Mouse (Mus musculus) embryonic facial prominence, embryonic 13.5 days (tissue): Measurements from ENCODE around the gene Wfikkn2. TPM values are rescaled to one million over a fixed set of nuclear protein-coding genes. Genes with fewer than 3 reads are reported as not detected.

ENCODE experiments used
- ATAC-seq: fragments of 200-750 bp; cut with Nextera tagmentation; 2 replicates; pipeline ENCODE4 v1.8.0; 2017; ENCODE audit warnings: low read depth; ENCODE audit not compliant: insufficient number of reproducible peaks, insufficient read depth, low FRiP score, low TSS enrichment
- H3K27ac ChIP-seq: fragments of 300-500 bp; sonication (generic); 2 replicates; pipeline ENCODE4 v1.5.1; 2015; ENCODE audit warnings: moderate library complexity, mild to moderate bottlenecking, inconsistent platforms
- H3K27me3 ChIP-seq: fragments of 300-500 bp; sonication (generic); 2 replicates; pipeline ENCODE4 v1.6.1; 2015; ENCODE audit warnings: mild to moderate bottlenecking, inconsistent platforms
- H3K36me3 ChIP-seq: fragments of 300-500 bp; sonication (generic); 2 replicates; pipeline ENCODE4 v1.6.1; 2015; ENCODE audit warnings: mild to moderate bottlenecking, inconsistent platforms
- H3K4me1 ChIP-seq: fragments of 300-500 bp; sonication (generic); 2 replicates; pipeline ENCODE4 v1.6.1; 2015; ENCODE audit warnings: inconsistent platforms
- H3K4me2 ChIP-seq: fragments of 300-500 bp; sonication (generic); 2 replicates; pipeline ENCODE4 v1.6.1; 2015; ENCODE audit warnings: moderate library complexity, mild to moderate bottlenecking, inconsistent platforms
- H3K4me3 ChIP-seq: fragments of 300-500 bp; sonication (generic); 2 replicates; pipeline ENCODE4 v1.5.1; 2015; ENCODE audit warnings: mild to moderate bottlenecking, inconsistent platforms
- H3K9ac ChIP-seq: fragments of 300-500 bp; sonication (generic); 2 replicates; pipeline ENCODE4 v1.6.1; 2015; ENCODE audit warnings: mild to moderate bottlenecking, inconsistent platforms
- H3K9me3 ChIP-seq: fragments of 300-500 bp; sonication (generic); 2 replicates; pipeline ENCODE4 v1.6.1; 2016; ENCODE audit warnings: inconsistent platforms
- WGBS: fragments of 180-500 bp; shearing (Covaris S2); methylation state at CpG from one replicate; pipeline ENCODE4 v1.1.7; 2015; ENCODE audit warnings: mixed read lengths; 5-methylcytosine and 5-hydroxymethylcytosine counted together
- polyA plus RNA-seq: library from polyadenylated mRNA; unstranded; fragments of >200 nt; fragmentation: Nextera tagmentation; extraction: Ambion mirVana; gene quantifications from 2 replicates; pipeline ENCODE4 v1.2.1, GENCODE M21; 2015

Gene Wfikkn2
- polyA plus RNA-seq, 1 experiment from 2014 or later = 9.8 TPM

GRCm38 (mm10) chr11:94257987-94258386 is 12.2 kb upstream of the Wfikkn2 start:
- WGBS = 81% methylated on average over 14 of the region's 14 CpGs
- H3K27ac ChIP-seq = no peak overlapping the region
- no peak for ATAC-seq
- no peaks in the 10 kb centered on the region for H3K27me3 ChIP-seq
- no peak overlapping the region for H3K9ac ChIP-seq
- H3K4me3 ChIP-seq = no peak overlapping the region
- no peaks in the 10 kb centered on the region for H3K9me3 ChIP-seq
- H3K36me3 ChIP-seq = no peaks in the 10 kb centered on the region
- peaks cover 11% of the 10 kb centered on the region for H3K4me1 ChIP-seq
- no peak overlapping the region for H3K4me2 ChIP-seq

DNA sequence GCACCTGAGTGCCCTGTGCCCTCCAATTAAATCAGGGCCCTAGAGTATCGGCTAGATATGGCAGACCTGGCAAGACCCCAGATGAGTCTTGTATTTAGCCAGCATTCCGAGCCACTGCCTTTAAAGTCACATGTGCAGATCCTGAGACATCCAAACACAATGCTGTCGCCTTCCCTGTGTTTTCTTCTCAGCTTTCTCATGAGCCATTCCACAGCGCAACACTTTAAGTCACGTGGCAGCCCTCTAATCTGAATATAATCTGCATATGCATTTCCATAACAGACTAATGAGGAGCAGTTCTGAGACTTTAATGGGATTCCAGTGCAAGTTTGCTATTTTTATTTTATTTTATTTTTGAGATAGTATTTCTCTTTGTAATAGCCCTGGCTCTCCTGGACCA is 9.9 kb upstream of the Wfikkn2 start:
- ATAC-seq = no peak
- H3K27ac ChIP-seq = no peak overlapping the region
- WGBS = 60% methylated on average over 5 of the region's 5 CpGs
- H3K9ac ChIP-seq = no peak overlapping the region
- peaks cover 11% of the 10 kb centered on the region for H3K4me1 ChIP-seq
- H3K9me3 ChIP-seq = no peaks in the 10 kb centered on the region
- no peak overlapping the region for H3K4me2 ChIP-seq
- no peak overlapping the region for H3K4me3 ChIP-seq
- H3K36me3 ChIP-seq = no peaks in the 10 kb centered on the region
- H3K27me3 ChIP-seq = no peaks in the 10 kb centered on the region

DNA sequence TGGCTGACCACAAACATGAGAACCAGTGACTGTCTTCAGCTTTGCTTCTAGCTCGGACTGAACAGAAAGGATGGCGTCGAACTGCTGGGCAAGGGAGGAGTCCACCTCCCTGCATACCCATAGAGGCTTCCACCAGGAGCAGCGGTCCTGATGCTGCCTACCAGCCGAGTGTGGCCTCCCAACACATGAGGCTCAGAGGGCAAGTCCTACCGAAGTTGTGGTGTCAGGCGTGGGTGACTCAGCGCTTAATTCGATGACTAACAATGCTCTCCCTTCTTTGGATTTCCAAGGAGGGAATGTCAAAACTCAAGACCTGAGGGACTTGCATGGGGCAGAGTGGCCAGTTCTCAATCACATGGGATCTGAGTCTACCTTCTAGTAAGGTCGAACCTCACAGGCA is 7.9 kb upstream of the Wfikkn2 start:
- no peak overlapping the region for H3K4me3 ChIP-seq
- no peak for ATAC-seq
- 85% methylated on average over 10 of the region's 10 CpGs for WGBS
- H3K9me3 ChIP-seq = no peaks in the 10 kb centered on the region
- no peaks in the 10 kb centered on the region for H3K27me3 ChIP-seq
- no peak overlapping the region for H3K27ac ChIP-seq
- H3K4me1 ChIP-seq = peaks cover 11% of the 10 kb centered on the region
- no peak overlapping the region for H3K9ac ChIP-seq
- no peaks in the 10 kb centered on the region for H3K36me3 ChIP-seq
- no peak overlapping the region for H3K4me2 ChIP-seq

DNA sequence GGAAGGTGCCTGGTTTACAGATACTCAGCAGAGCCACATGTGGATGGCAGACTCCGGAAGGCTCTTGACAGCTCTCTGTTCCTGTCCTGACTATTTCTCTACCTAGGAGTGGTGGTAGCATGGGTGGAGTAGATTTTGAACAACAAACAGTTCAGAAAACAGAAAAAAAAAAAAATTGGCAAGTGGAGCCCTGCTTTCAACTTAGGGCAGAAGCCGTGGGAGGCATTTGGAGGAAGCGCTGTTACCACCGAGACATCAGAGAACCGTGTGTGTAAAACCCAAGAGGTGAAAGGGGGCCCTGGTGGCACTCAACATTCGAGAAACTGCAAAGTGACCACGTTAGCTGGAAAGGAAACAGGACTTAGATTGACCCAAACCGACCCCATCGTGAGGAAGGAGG is 7.4 kb upstream of the Wfikkn2 start:
- H3K4me2 ChIP-seq = no peak overlapping the region
- H3K4me1 ChIP-seq = peaks cover 11% of the 10 kb centered on the region
- ATAC-seq = no peak
- no peaks in the 10 kb centered on the region for H3K9me3 ChIP-seq
- 80% methylated on average over 9 of the region's 9 CpGs for WGBS
- no peaks in the 10 kb centered on the region for H3K36me3 ChIP-seq
- H3K4me3 ChIP-seq = no peak overlapping the region
- H3K27ac ChIP-seq = no peak overlapping the region
- H3K9ac ChIP-seq = no peak overlapping the region
- H3K27me3 ChIP-seq = no peaks in the 10 kb centered on the region

DNA sequence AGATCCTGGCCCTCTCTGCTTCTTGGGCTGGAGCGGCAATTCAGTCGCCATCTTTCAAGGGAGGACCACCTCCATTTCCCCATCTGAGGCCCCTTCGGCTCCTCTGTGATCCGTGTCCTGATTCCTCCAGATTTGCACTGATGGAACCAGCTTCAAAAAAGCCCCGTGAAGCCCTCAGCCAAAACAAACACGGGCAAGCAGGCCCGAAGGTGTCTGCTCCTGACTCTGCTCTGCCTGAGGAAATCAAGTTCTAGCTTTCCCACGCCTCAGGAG is 920 bp upstream of the Wfikkn2 start:
- Histone ChIP-seq H3K4me1 (peaks cover 59% of the 10 kb centered on the region), H3K4me2 (peak overlapping the region; percentile 43), H3K27me3 (no peaks in the 10 kb centered on the region), H3K9ac (peak overlapping the region; percentile 46; the same call in 1 of the 2 replicates), H3K4me3 (peak overlapping the region; percentile 1), H3K27ac (peak overlapping the region; percentile 95), H3K36me3 (no peaks in the 10 kb centered on the region), H3K9me3 (no peaks in the 10 kb centered on the region)
- 0 out of 2 replicates have a peak, but pooled peaks have one; percentile 4 for ATAC-seq
- whole genome bisulfite sequencing = 16% methylated on average over 8 of the region's 8 CpGs

DNA sequence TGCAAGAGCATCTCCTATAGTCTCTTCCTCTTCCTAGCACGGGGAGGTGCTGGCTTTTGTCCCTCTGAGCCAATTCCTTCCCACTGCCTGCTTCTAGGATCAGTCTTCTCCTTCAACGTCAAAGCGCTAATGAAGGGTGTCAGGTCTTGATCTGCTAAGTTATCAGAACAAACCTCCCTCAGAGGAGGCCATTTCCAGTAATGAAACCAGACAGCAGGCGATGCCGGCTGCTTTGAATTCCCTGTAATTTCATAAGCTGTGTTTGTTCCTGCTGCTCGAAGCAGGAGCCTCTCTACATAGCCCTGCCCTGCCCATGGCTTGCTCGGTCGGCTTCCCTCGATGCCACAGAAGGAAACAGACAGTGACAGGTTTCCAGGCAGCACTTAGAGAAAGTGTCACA is 1.4 kb downstream of the Wfikkn2 start:
- H3K27ac ChIP-seq = peak overlapping the region; percentile 95
- no peaks in the 10 kb centered on the region for H3K36me3 ChIP-seq
- 0 out of 2 replicates have a peak overlapping the region, but pooled peaks have one; percentile 22 for H3K9ac ChIP-seq
- ATAC-seq = no peak
- no peak overlapping the region for H3K4me3 ChIP-seq
- peak overlapping the region; percentile 43 for H3K4me2 ChIP-seq
- H3K4me1 ChIP-seq = peaks cover 75% of the 10 kb centered on the region
- no peaks in the 10 kb centered on the region for H3K27me3 ChIP-seq
- 18% methylated on average over 9 of the region's 9 CpGs for WGBS
- H3K9me3 ChIP-seq = no peaks in the 10 kb centered on the region

GRCm38 (mm10) chr11:94243422-94244180 is 2.2 kb downstream of the Wfikkn2 start:
- peaks cover 76% of the 10 kb centered on the region for H3K4me1 ChIP-seq
- H3K36me3 ChIP-seq = no peaks in the 10 kb centered on the region
- H3K27me3 ChIP-seq = no peaks in the 10 kb centered on the region
- WGBS = 13% methylated on average over 15 of the region's 15 CpGs
- no peaks in the 10 kb centered on the region for H3K9me3 ChIP-seq
- peak overlapping the region; percentile 33 for H3K4me3 ChIP-seq
- ATAC-seq = 0 out of 2 replicates have a peak, but pooled peaks have one; percentile 11
- H3K4me2 ChIP-seq = peak overlapping the region; percentile 66
- H3K9ac ChIP-seq = peak overlapping the region; percentile 58
- H3K27ac ChIP-seq = peak overlapping the region; percentile 95

DNA sequence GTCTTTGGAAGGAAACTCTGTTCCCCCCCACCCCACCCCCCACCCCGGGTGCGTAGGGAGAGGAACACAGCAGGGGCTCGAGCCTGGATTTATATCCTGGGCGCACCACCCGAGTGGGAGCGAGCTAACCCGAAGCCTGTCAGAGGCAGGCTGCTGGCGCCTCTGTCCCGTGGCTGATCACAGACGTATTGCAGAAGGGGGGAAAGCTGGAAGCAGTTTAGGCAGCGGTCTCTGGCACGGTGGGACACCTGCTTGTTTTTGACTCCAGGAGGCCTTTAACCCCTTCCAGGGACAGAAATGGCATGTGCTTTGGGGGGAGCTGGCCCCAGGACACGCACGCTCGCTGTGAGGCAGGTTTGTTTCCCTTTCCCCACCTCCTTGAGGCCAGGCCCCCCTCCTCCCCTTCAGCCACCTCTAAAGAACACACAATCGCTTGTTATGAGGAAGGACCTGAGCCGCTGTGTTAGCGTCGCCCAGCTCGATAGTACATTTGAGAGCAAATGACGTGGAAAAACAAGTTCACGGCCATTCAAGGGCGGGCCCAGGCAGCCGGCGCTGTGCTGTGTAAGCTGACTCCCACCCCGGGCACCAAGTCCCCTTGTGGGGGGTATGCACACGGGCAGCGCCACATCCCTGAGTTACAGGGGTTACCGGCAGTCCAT is 2.9 kb downstream of the Wfikkn2 start:
- Histone ChIP-seq H3K4me1 (peaks cover 76% of the 10 kb centered on the region), H3K9ac (peak overlapping the region; percentile 58)
- 2% methylated on average over 29 of the region's 29 CpGs for WGBS

DNA sequence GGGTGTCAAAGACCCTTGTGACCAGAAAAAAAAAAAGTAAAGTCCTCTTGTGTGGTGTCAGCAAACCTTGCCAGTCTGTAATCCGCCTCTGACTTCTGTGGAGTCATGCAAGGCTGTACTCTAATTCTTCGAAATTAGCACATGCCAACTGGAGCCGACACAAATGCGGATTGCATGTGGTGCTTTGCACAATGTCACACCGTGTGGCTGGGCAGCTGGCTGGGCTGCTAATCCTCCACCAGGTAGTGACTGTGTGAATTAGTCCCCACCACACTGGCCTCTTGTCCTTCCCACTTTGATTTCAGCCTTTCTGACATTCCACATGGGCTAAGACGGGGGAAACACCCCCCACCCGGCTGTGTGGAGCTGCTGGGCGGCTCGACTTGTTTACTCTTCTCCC is 6.1 kb downstream of the Wfikkn2 start:
- ATAC-seq = no peak
- Histone ChIP-seq H3K4me3 (no peak overlapping the region), H3K36me3 (no peaks in the 10 kb centered on the region; the same call in 1 of the 2 replicates), H3K27me3 (no peaks in the 10 kb centered on the region), H3K9ac (peak overlapping the region; percentile 16; the same call in 1 of the 2 replicates), H3K9me3 (no peaks in the 10 kb centered on the region), H3K27ac (no peak overlapping the region), H3K4me2 (no peak overlapping the region), H3K4me1 (peaks cover 55% of the 10 kb centered on the region)
- WGBS = 29% methylated on average over 9 of the region's 9 CpGs

More for the DNA sequence above, 2.9 kb downstream of the Wfikkn2 start:
- ATAC-seq = peak; percentile 65
- H3K27ac ChIP-seq = peak overlapping the region; percentile 95
- H3K36me3 ChIP-seq = no peaks in the 10 kb centered on the region; the same call in 1 of the 2 replicates
- no peaks in the 10 kb centered on the region for H3K27me3 ChIP-seq
- peak overlapping the region; percentile 33 for H3K4me3 ChIP-seq
- H3K4me2 ChIP-seq = peak overlapping the region; percentile 66
- no peaks in the 10 kb centered on the region for H3K9me3 ChIP-seq

DNA sequence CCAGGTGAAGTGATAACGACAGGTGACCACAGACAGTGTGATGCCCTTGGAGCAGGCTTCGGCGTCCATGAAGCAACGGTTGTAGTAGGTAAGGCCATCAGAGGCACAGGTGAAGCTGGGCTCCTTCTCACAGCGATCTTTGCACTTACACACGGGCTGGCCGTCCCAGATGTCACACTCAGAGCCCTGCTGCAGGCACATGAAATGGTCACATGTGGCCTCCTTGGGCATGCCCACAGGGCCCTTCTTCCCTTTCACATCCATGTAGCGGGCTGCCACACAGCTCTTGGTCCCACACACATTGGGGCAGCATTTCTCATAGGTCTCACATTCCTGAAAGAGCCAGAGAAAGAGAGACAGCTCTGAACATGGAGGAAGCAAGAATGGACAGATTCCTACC is 7.0 kb downstream of the Wfikkn2 start:
- no peak overlapping the region for H3K27ac ChIP-seq
- ATAC-seq = no peak
- H3K4me1 ChIP-seq = peaks cover 46% of the 10 kb centered on the region

GRCm38 (mm10) chr11:94236074-94236473 is 9.7 kb downstream of the Wfikkn2 start:
- Histone ChIP-seq H3K4me1 (peaks cover 20% of the 10 kb centered on the region), H3K27ac (peak overlapping the region; percentile 66), H3K4me2 (peak overlapping the region; percentile 39), H3K27me3 (no peaks in the 10 kb centered on the region), H3K4me3 (no peak overlapping the region), H3K9ac (no peak overlapping the region), H3K9me3 (no peaks in the 10 kb centered on the region), H3K36me3 (no peaks in the 10 kb centered on the region; the same call in 1 of the 2 replicates)
- 19% methylated on average over 3 of the region's 3 CpGs for WGBS
- ATAC-seq = peak; percentile 74; the same call in 1 of the 2 replicates

More for the DNA sequence above, 7.0 kb downstream of the Wfikkn2 start:
- 94% methylated on average over 8 of the region's 8 CpGs for WGBS
- H3K27me3 ChIP-seq = no peaks in the 10 kb centered on the region
- H3K9ac ChIP-seq = no peak overlapping the region
- H3K4me3 ChIP-seq = no peak overlapping the region
- no peaks in the 10 kb centered on the region; the same call in 1 of the 2 replicates for H3K36me3 ChIP-seq
- H3K4me2 ChIP-seq = no peak overlapping the region
- no peaks in the 10 kb centered on the region for H3K9me3 ChIP-seq

GRCm38 (mm10) chr11:94234857-94235256 is 10.9 kb downstream of the Wfikkn2 start:
- H3K4me3 ChIP-seq = no peak overlapping the region
- ATAC-seq = no peak
- no peak overlapping the region for H3K27ac ChIP-seq
- H3K36me3 ChIP-seq = no peaks in the 10 kb centered on the region; the same call in 1 of the 2 replicates
- WGBS = 82% methylated on average over 8 of the region's 8 CpGs
- peaks cover 16% of the 10 kb centered on the region for H3K4me1 ChIP-seq
- no peak overlapping the region for H3K4me2 ChIP-seq
- no peak overlapping the region for H3K9ac ChIP-seq
- no peaks in the 10 kb centered on the region for H3K27me3 ChIP-seq
- no peaks in the 10 kb centered on the region for H3K9me3 ChIP-seq
